25 mouse cellular contexts compared by ENCODE assay signal in genomic region chr19:14806787-14807186, GRCm38 (mm10).
"Had no signal": no experiment of that assay in that cellular context is flagged by ENCODE, and none has a peak within 500 bp of the region (broad histone marks: within the 10 kb centered on the region; RNA-seq: fewer than 3 reads in every experiment).

No protein-coding gene starts in this region.

- H3K9me3 ChIP-seq: heart, embryonic 10.5 days; heart, embryonic 12.5 days; hindbrain, embryonic 10.5 days; hindbrain, embryonic 12.5 days; intestine, embryonic 15.5 days; limb, embryonic 13.5 days; limb, embryonic 15.5 days had no signal

- H3K27me3 ChIP-seq: hindbrain, embryonic 12.5 days; intestine, embryonic 15.5 days; limb, embryonic 13.5 days; limb, embryonic 15.5 days had no signal

- H3K27ac ChIP-seq: gastrocnemius, adult 2 months; heart, embryonic 10.5 days; hindbrain, embryonic 10.5 days; hindbrain, embryonic 12.5 days; hindbrain, embryonic 14.5 days; intestine, embryonic 15.5 days; layer of hippocampus, adult 2 months; left cerebral cortex, adult 2 months; limb, embryonic 13.5 days; limb, embryonic 15.5 days had no signal

- H3K9ac ChIP-seq: heart, embryonic 12.5 days; hindbrain, embryonic 12.5 days; hindbrain, embryonic 14.5 days; intestine, embryonic 15.5 days; limb, embryonic 13.5 days; limb, embryonic 15.5 days had no signal

- H3K4me3 ChIP-seq: gastrocnemius, adult 2 months; heart, embryonic 10.5 days; heart, embryonic 12.5 days; hindbrain, embryonic 10.5 days; hindbrain, embryonic 12.5 days; intestine, embryonic 15.5 days; layer of hippocampus, adult 2 months; left cerebral cortex, adult 2 months; limb, embryonic 13.5 days; limb, embryonic 15.5 days had no signal

- DNase-seq: gastrocnemius, adult 2 months; gastrocnemius, postnatal 10 days; gastrocnemius, postnatal 25 days; heart, adult 18-20 months; heart, postnatal 10 days; heart, postnatal 4 days; kidney, adult 18-20 months; kidney, adult 8-10 months; kidney, postnatal 10 days; kidney, postnatal 25 days; kidney, postnatal 4 days; left cerebral cortex, postnatal 4 days had no signal

- H3K4me1 ChIP-seq: limb, embryonic 13.5 days; limb, embryonic 15.5 days had no signal

- H3K36me3 ChIP-seq: heart, embryonic 10.5 days; heart, embryonic 12.5 days; hindbrain, embryonic 10.5 days; hindbrain, embryonic 12.5 days; intestine, embryonic 15.5 days; limb, embryonic 13.5 days; limb, embryonic 15.5 days had no signal

- H3K4me2 ChIP-seq: heart, embryonic 12.5 days; hindbrain, embryonic 12.5 days; hindbrain, embryonic 14.5 days; intestine, embryonic 15.5 days; limb, embryonic 13.5 days; limb, embryonic 15.5 days had no signal

- ATAC-seq: hindbrain, embryonic 16.5 days; inflammation-experienced regulatory T-cells, adult 6 months; intestine, embryonic 15.5 days; intestine, postnatal 0 days had no signal
